Mouse (Mus musculus) gastrocnemius, postnatal 4 days (tissue): Measurements from ENCODE around the gene Unkl. TPM values are rescaled to one million over a fixed set of nuclear protein-coding genes. Genes with fewer than 3 reads are reported as not detected.

Source experiments
- DNase-seq, 2 experiments: peaks; one replicate each; pipeline ENCODE4 v3.0.0; 2021 to 2022; ENCODE audit warnings: low spot score in 2 of 2, mixed read lengths in 2 of 2
- long read RNA-seq, 2 experiments: library from polyadenylated mRNA; stranded (forward); transcript quantifications; one replicate each; pipeline ENCODE4 v2.0.0; 2021
- total RNA-seq, 2 experiments: library from RNA; stranded (reverse); gene quantifications; 2 replicates each; pipeline ENCODE4 v1.2.3; 2021

The Unkl gene
- total RNA-seq = 10 to 100 TPM in 1 of 2 experiments, 1 to 10 TPM in 1; 9.5 to 12.6 TPM
- long read RNA-seq, experiment 1, partial matches to known transcripts = 1 of 3 reads
- long read RNA-seq, experiment 1, other reads (novel, unspliced or antisense) = 2 of 3 reads
- long read RNA-seq, experiment 2, full-length matches to known transcripts = 2 of 7 reads
- long read RNA-seq, experiment 2, partial matches to known transcripts = 0 of 7 reads
- long read RNA-seq, experiment 2, other reads (novel, unspliced or antisense) = 5 of 7 reads

GRCm38 (mm10) chr17:25188150-25189031, at the start of gene Unkl:
Gene Unkl, plus strand, starts transcription at chr17:25188397.
- DNase-seq = peak; percentile 75 to 77

GRCm38 (mm10) chr17:25138803-25139202, 49.4 kb upstream of the Unkl start:
- DNase-seq = no peak

GRCm38 (mm10) chr17:25139960-25140359, 48.2 kb upstream of the Unkl start:
- DNase-seq = no peak

- DNase-seq = no peak
Measured at GRCm38 (mm10) chr17:25162161-25162560, 26.0 kb upstream of the Unkl start, which contains the start of gene Ccdc154. Gene Ccdc154, plus strand, starts transcription at chr17:25162461.

- no peak for DNase-seq
Measured at GRCm38 (mm10) chr17:25163387-25163786, 24.8 kb upstream of the Unkl start.

- no peak for DNase-seq
Measured at GRCm38 (mm10) chr17:25164770-25165169, 23.4 kb upstream of the Unkl start.

- DNase-seq = no peak
Measured at GRCm38 (mm10) chr17:25165970-25166671, 22.1 kb upstream of the Unkl start.

- no peak for DNase-seq
Measured at GRCm38 (mm10) chr17:25169706-25170105, 18.5 kb upstream of the Unkl start.

- DNase-seq = no peak
Measured at GRCm38 (mm10) chr17:25172558-25172957, 15.6 kb upstream of the Unkl start.

- DNase-seq = no peak
Measured at GRCm38 (mm10) chr17:25175411-25175810, 12.8 kb upstream of the Unkl start, which contains the start of gene Gm38655. Gene Gm38655, minus strand, starts transcription at chr17:25175471.

- DNase-seq = no peak
Measured at GRCm38 (mm10) chr17:25183232-25183631, 5.0 kb upstream of the Unkl start.

- peak; percentile 93 to 98 for DNase-seq
Measured at GRCm38 (mm10) chr17:25184129-25184691, 4.0 kb upstream of the Unkl start, which contains the start of gene BC003965. Gene BC003965, plus strand, starts transcription at chr17:25184554.

- DNase-seq = no peak
Measured at GRCm38 (mm10) chr17:25184961-25185360, 3.2 kb upstream of the Unkl start.

- no peak for DNase-seq
Measured at GRCm38 (mm10) chr17:25187784-25188149, 430 bp upstream of the Unkl start.

- no peak for DNase-seq
Measured at GRCm38 (mm10) chr17:25189091-25189490, 894 bp downstream of the Unkl start.

- DNase-seq = no peak
Measured at GRCm38 (mm10) chr17:25202401-25202800, 14.2 kb downstream of the Unkl start.

GRCm38 (mm10) chr17:25210006-25210405, 21.8 kb downstream of the Unkl start:
- DNase-seq = no peak

GRCm38 (mm10) chr17:25210680-25211466, 22.7 kb downstream of the Unkl start:
- no peak for DNase-seq

GRCm38 (mm10) chr17:25211705-25212104, 23.5 kb downstream of the Unkl start:
- no peak for DNase-seq

GRCm38 (mm10) chr17:25215431-25215830, 27.2 kb downstream of the Unkl start:
- no peak for DNase-seq
